10 mouse cellular contexts compared by ENCODE assay signal in the genomic region with DNA sequence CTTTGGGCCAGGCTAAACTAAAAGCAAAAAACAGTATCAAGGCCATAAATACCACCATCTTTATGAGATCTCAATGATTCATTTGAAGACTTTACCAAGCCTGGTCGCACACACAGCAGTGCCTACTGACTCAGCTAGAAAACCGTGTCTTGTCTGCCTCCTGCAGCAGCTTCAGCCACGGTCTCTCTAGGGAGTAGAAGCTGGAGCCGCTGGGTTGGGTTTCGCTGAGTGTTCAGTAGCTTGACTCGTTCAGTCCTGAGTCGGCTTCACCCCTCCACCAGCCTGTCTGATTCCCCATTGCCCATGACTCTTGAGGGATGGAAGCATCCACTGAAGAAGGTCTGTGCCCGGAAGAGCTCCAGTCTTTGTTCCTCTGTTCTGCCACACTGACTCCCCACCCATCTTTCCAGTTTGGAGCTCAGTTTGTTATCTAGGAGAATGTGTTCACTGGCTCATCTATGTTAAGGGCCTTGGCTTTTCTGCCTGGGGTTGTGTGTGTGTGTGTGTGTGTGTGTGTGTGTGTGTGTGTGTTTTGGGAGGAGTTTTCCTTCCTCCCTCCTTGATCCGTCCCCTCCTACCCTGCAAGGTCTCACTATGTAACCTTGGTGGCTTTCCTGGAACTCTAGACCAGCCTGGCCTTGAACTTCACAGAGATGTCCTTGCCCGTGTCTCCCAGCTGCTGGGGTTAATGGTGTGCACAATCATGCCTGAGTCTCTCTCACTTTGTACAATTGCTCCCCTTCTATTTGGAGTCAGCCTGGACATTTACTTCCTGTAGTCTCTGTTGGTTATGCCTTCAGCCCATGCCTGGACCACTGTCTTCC. TPM values are rescaled to one million over a fixed set of nuclear protein-coding genes. Genes with fewer than 3 reads are reported as not detected.
DNase-seq lines count a peak whose midpoint lies in the region; ATAC-seq lines count a peak whose summit lies in the region.
"Had no signal": no experiment of that assay in that cellular context is flagged by ENCODE, and none has a peak within 500 bp of the region (broad histone marks: within the 10 kb centered on the region; RNA-seq: fewer than 3 reads in every experiment).

No protein-coding gene starts in this region.

- WGBS in heart, embryonic 10.5 days: 65% methylated on average over 10 of the region's 10 CpGs
- 65% methylated on average over 9 of the region's 10 CpGs for WGBS in hindbrain, embryonic 11.5 days

- ATAC-seq in hindbrain, embryonic 11.5 days (ENCODE audit: low FRiP score): peak; percentile 41
- ATAC-seq: CD4-positive, CD25-positive, alpha-beta regulatory T cell, adult 4 months had no signal

- no peaks in the 10 kb centered on the region for H3K27me3 ChIP-seq in heart, embryonic 10.5 days (ENCODE audit: insufficient read depth, poor library complexity, severe bottlenecking)
- no peaks in the 10 kb centered on the region for H3K27me3 ChIP-seq in hindbrain, embryonic 11.5 days (ENCODE audit: control insufficient read depth, insufficient read depth, low read length)
- H3K27me3 ChIP-seq in splenic B cell, adult 2 months (ENCODE audit: control insufficient read depth, insufficient read depth, low read length, poor library complexity, severe bottlenecking): no peaks in the 10 kb centered on the region; the same call in 1 of the 2 replicates

- H3K9me3 ChIP-seq in heart, embryonic 10.5 days: no peaks in the 10 kb centered on the region
- H3K9me3 ChIP-seq in hindbrain, embryonic 11.5 days (ENCODE audit: control insufficient read depth, low read length): no peaks in the 10 kb centered on the region

- peak overlapping the region; percentile 42; the same call in 1 of the 2 replicates for H3K27ac ChIP-seq in heart, embryonic 10.5 days
- 0 out of 2 replicates have a peak overlapping the region, but pooled peaks have one; percentile 36 for H3K27ac ChIP-seq in hindbrain, embryonic 11.5 days (ENCODE audit: low read depth, low read length)

- H3K9ac ChIP-seq in hindbrain, embryonic 11.5 days (ENCODE audit: low read depth, low read length): no peak overlapping the region

- intact Hi-C loops in heart, postnatal 36 days (cut with DNase I): no loop called here

- DNase-seq in heart, embryonic 10.5 days (ENCODE audit: low spot score): no peak
- DNase-seq in heart, postnatal 36 days: no peak
- peak; percentile 54 for DNase-seq in ovary, adult 18-20 months (ENCODE audit: low spot score)
- no peak for DNase-seq in ovary, postnatal 14 days (ENCODE audit: low spot score)
- DNase-seq in hindbrain, embryonic 11.5 days (ENCODE audit: low spot score): peak; percentile 19
- DNase-seq in splenic B cell, adult 2 months (ENCODE audit: low read depth, low spot score): peak; percentile 63
- no peak for DNase-seq in kidney, adult 18-20 months
- DNase-seq in cerebellum, adult 11 months: no peak
- DNase-seq: kidney, adult 9 months had no signal

- 0 out of 2 replicates have a peak, but pooled peaks cover 2% of the 10 kb centered on the region for H3K36me3 ChIP-seq in heart, embryonic 10.5 days
- H3K36me3 ChIP-seq in hindbrain, embryonic 11.5 days (ENCODE audit: control insufficient read depth, insufficient read depth, low read length): no peaks in the 10 kb centered on the region
- H3K36me3 ChIP-seq in splenic B cell, adult 2 months (ENCODE audit: control insufficient read depth, insufficient read depth, low read length, poor library complexity, severe bottlenecking): no peaks in the 10 kb centered on the region

- H3K4me2 ChIP-seq in hindbrain, embryonic 11.5 days (replicated peaks; ENCODE audit: low read depth, low read length): no peak overlapping the region

- no peak overlapping the region for H3K4me3 ChIP-seq in heart, embryonic 10.5 days
- H3K4me3 ChIP-seq in hindbrain, embryonic 11.5 days (ENCODE audit: low read depth, low read length): no peak overlapping the region

- H3K4me1 ChIP-seq in heart, embryonic 10.5 days: peaks cover 74% of the 10 kb centered on the region
- peaks cover 4% of the 10 kb centered on the region; the same call in 1 of the 2 replicates for H3K4me1 ChIP-seq in hindbrain, embryonic 11.5 days (replicated peaks; ENCODE audit: control insufficient read depth, insufficient read depth, low read length)

RNA-seq across cellular contexts. Expression of a gene that starts 13.1 kb away (rescaled TPM):
- 93.6 and 93.9 TPM in 2 replicates for polyA plus RNA-seq in heart, embryonic 10.5 days (2016; fragmentation: Nextera tagmentation; extraction: Ambion mirVana)
- 10 to 100 TPM; 28.8 to 35.2 TPM for total RNA-seq in heart, postnatal 36 days (2021)
- polyA plus RNA-seq in hindbrain, embryonic 11.5 days (2014; fragmentation: Nextera tagmentation; extraction: Ambion mirVana): 85.1 and 91.5 TPM in 2 replicates

Comparison
In these comparisons a context has a peak if more than half of its experiments do, and no peak if none do; other contexts are left out.
1. DNase-seq: peak in ovary, adult 18-20 months (single experiment), hindbrain, embryonic 11.5 days (single experiment) and splenic B cell, adult 2 months (single experiment); none in heart, embryonic 10.5 days (single experiment), heart, postnatal 36 days (0 of 2), ovary, postnatal 14 days (single experiment), kidney, adult 18-20 months (single experiment) and cerebellum, adult 11 months (single experiment).